Mouse (Mus musculus) embryonic facial prominence, embryonic 10.5 days (tissue): ENCODE results near the gene Rnf144b. TPM values are rescaled to one million over a fixed set of nuclear protein-coding genes. Genes with fewer than 3 reads are reported as not detected.

Experiments
- DNase-seq: peaks from one replicate; pipeline ENCODE4 v3.0.0-alpha.2; 2017; ENCODE audit warnings: low spot score
- H3K27ac ChIP-seq: fragments of 300-500 bp; sonication (generic); replicated peaks from 2 replicates; pipeline ENCODE4 v1.5.1; 2016; ENCODE audit warnings: mild to moderate bottlenecking
- H3K27me3 ChIP-seq: fragments of 300-500 bp; sonication (generic); replicated peaks from 2 replicates; pipeline ENCODE4 v1.6.1; 2016; ENCODE audit warnings: low read depth, mild to moderate bottlenecking; ENCODE audit not compliant: poor library complexity, severe bottlenecking
- H3K36me3 ChIP-seq: fragments of 300-500 bp; sonication (generic); replicated peaks from 2 replicates; pipeline ENCODE4 v1.6.1; 2016; ENCODE audit warnings: mild to moderate bottlenecking, moderate library complexity
- H3K4me1 ChIP-seq: fragments of 300-500 bp; sonication (generic); 2 replicates; pipeline ENCODE4 v1.6.1; 2016
- H3K4me3 ChIP-seq: fragments of 300-500 bp; sonication (generic); 2 replicates; pipeline ENCODE4 v1.5.1; 2016; ENCODE audit warnings: mild to moderate bottlenecking, moderate library complexity
- H3K9me3 ChIP-seq: fragments of 300-500 bp; sonication (generic); 2 replicates; pipeline ENCODE4 v1.6.1; 2016; ENCODE audit warnings: mild to moderate bottlenecking
- WGBS: fragments of 180-500 bp; shearing (Covaris S2); methylation state at CpG from one replicate; pipeline ENCODE4 v1.1.7; 2016; 5-methylcytosine and 5-hydroxymethylcytosine counted together
- polyA plus RNA-seq: library from polyadenylated mRNA; unstranded; fragments of >200 nt; fragmentation: Nextera tagmentation; extraction: Ambion mirVana; gene quantifications from 2 replicates; pipeline ENCODE4 v1.2.1, GENCODE M21; 2016

Gene Rnf144b
- polyA plus RNA-seq, 1 experiment from 2014 or later, result 0.90 TPM

- Histone ChIP-seq H3K4me3 (no peak overlapping the region), H3K36me3 (no peaks in the 10 kb centered on the region), H3K27me3 (no peaks in the 10 kb centered on the region), H3K9me3 (no peaks in the 10 kb centered on the region), H3K4me1 (peaks cover 8% of the 10 kb centered on the region), H3K27ac (no peak overlapping the region)
- DNase-seq, result no peak
- WGBS, result 82% methylated on average over 5 of the region's 5 CpGs
These were observed 92.4 kb downstream of the Rnf144b start for GRCm38 (mm10) chr13:47214895-47215294.

GRCm38 (mm10) chr13:47215815-47216585 is 93.5 kb downstream of the Rnf144b start:
- WGBS, result 86% methylated on average over 20 of the region's 20 CpGs
- no peaks in the 10 kb centered on the region for H3K36me3 ChIP-seq

GRCm38 (mm10) chr13:47217107-47217571 is 94.7 kb downstream of the Rnf144b start:
- Histone ChIP-seq H3K27ac (no peak overlapping the region), H3K4me3 (no peak overlapping the region), H3K9me3 (no peaks in the 10 kb centered on the region), H3K27me3 (no peaks in the 10 kb centered on the region), H3K4me1 (peaks cover 8% of the 10 kb centered on the region), H3K36me3 (no peaks in the 10 kb centered on the region)
- DNase-seq, result no peak
- WGBS, result 87% methylated on average over 5 of the region's 5 CpGs

More at GRCm38 (mm10) chr13:47215815-47216585, 93.5 kb downstream of the Rnf144b start:
- H3K27me3 ChIP-seq, result no peaks in the 10 kb centered on the region
- DNase-seq, result no peak
- H3K9me3 ChIP-seq, result no peaks in the 10 kb centered on the region
- H3K4me3 ChIP-seq, result no peak overlapping the region
- H3K4me1 ChIP-seq, result peaks cover 8% of the 10 kb centered on the region
- H3K27ac ChIP-seq, result no peak overlapping the region

- peaks cover 9% of the 10 kb centered on the region for H3K4me1 ChIP-seq
- H3K9me3 ChIP-seq, result no peaks in the 10 kb centered on the region
- H3K27ac ChIP-seq, result no peak overlapping the region
- WGBS, result 71% methylated on average over 6 of the region's 6 CpGs
- H3K36me3 ChIP-seq, result no peaks in the 10 kb centered on the region
- DNase-seq, result no peak
- H3K27me3 ChIP-seq, result no peaks in the 10 kb centered on the region
- H3K4me3 ChIP-seq, result no peak overlapping the region
These were observed 95.9 kb downstream of the Rnf144b start for GRCm38 (mm10) chr13:47218351-47218750.

- no peaks in the 10 kb centered on the region for H3K9me3 ChIP-seq
- H3K27ac ChIP-seq, result no peak overlapping the region
- no peak for DNase-seq
- H3K4me1 ChIP-seq, result peaks cover 28% of the 10 kb centered on the region
- H3K27me3 ChIP-seq, result no peaks in the 10 kb centered on the region
- no peak overlapping the region for H3K4me3 ChIP-seq
- 90% methylated on average over 10 of the region's 10 CpGs for WGBS
- no peaks in the 10 kb centered on the region for H3K36me3 ChIP-seq
These were observed 98.0 kb downstream of the Rnf144b start for GRCm38 (mm10) chr13:47220426-47220825.

GRCm38 (mm10) chr13:47223576-47224538 is 101.4 kb downstream of the Rnf144b start:
- Histone ChIP-seq H3K9me3 (no peaks in the 10 kb centered on the region), H3K27me3 (no peaks in the 10 kb centered on the region), H3K4me3 (no peak overlapping the region), H3K27ac (peak overlapping the region; percentile 71), H3K4me1 (peaks cover 26% of the 10 kb centered on the region), H3K36me3 (no peaks in the 10 kb centered on the region)
- WGBS, result 75% methylated on average over 18 of the region's 18 CpGs
- no peak for DNase-seq

GRCm38 (mm10) chr13:47224648-47225323 is 102.3 kb downstream of the Rnf144b start:
- peak overlapping the region; percentile 26; the same call in 1 of the 2 replicates for H3K4me3 ChIP-seq
- H3K9me3 ChIP-seq, result no peaks in the 10 kb centered on the region
- peak; percentile 32 for DNase-seq
- WGBS, result 10% methylated on average over 14 of the region's 14 CpGs
- no peaks in the 10 kb centered on the region for H3K27me3 ChIP-seq
- H3K36me3 ChIP-seq, result no peaks in the 10 kb centered on the region
- H3K27ac ChIP-seq, result peak overlapping the region; percentile 71
- H3K4me1 ChIP-seq, result peaks cover 26% of the 10 kb centered on the region

GRCm38 (mm10) chr13:47225324-47225697 is 102.9 kb downstream of the Rnf144b start:
- Histone ChIP-seq H3K27ac (no peak overlapping the region), H3K9me3 (no peaks in the 10 kb centered on the region), H3K27me3 (no peaks in the 10 kb centered on the region), H3K36me3 (no peaks in the 10 kb centered on the region), H3K4me3 (no peak overlapping the region), H3K4me1 (peaks cover 26% of the 10 kb centered on the region)
- no peak for DNase-seq
- 76% methylated on average over 3 of the region's 3 CpGs for WGBS

- Histone ChIP-seq H3K27ac (no peak overlapping the region), H3K4me1 (peaks cover 26% of the 10 kb centered on the region), H3K36me3 (no peaks in the 10 kb centered on the region), H3K4me3 (no peak overlapping the region), H3K9me3 (no peaks in the 10 kb centered on the region), H3K27me3 (no peaks in the 10 kb centered on the region)
- no peak for DNase-seq
- WGBS, result 81% methylated on average over 9 of the region's 9 CpGs
These were observed 103.3 kb downstream of the Rnf144b start for GRCm38 (mm10) chr13:47225802-47226201.

GRCm38 (mm10) chr13:47226521-47226920 is 104.1 kb downstream of the Rnf144b start:
- no peak overlapping the region for H3K4me3 ChIP-seq
- no peak for DNase-seq
- peaks cover 26% of the 10 kb centered on the region for H3K4me1 ChIP-seq
- no peaks in the 10 kb centered on the region for H3K27me3 ChIP-seq
- no peaks in the 10 kb centered on the region for H3K9me3 ChIP-seq
- WGBS, result 92% methylated on average over 5 of the region's 5 CpGs
- H3K36me3 ChIP-seq, result no peaks in the 10 kb centered on the region
- H3K27ac ChIP-seq, result no peak overlapping the region

- H3K9me3 ChIP-seq, result no peaks in the 10 kb centered on the region
- no peak for DNase-seq
- 91% methylated on average over 8 of the region's 8 CpGs for whole genome bisulfite sequencing
- no peak overlapping the region for H3K27ac ChIP-seq
- no peaks in the 10 kb centered on the region for H3K36me3 ChIP-seq
- H3K4me3 ChIP-seq, result no peak overlapping the region
- H3K27me3 ChIP-seq, result no peaks in the 10 kb centered on the region
- peaks cover 26% of the 10 kb centered on the region for H3K4me1 ChIP-seq
These were observed 105.7 kb downstream of the Rnf144b start for GRCm38 (mm10) chr13:47228201-47228600.

- Histone ChIP-seq H3K9me3 (no peaks in the 10 kb centered on the region), H3K4me1 (peaks cover 21% of the 10 kb centered on the region), H3K27ac (no peak overlapping the region), H3K36me3 (no peaks in the 10 kb centered on the region), H3K4me3 (no peak overlapping the region), H3K27me3 (no peaks in the 10 kb centered on the region)
- 91% methylated on average over 12 of the region's 12 CpGs for WGBS
- no peak for DNase-seq
These were observed 106.3 kb downstream of the Rnf144b start for GRCm38 (mm10) chr13:47228626-47229190.
